Mouse (Mus musculus) frontal cortex, adult (tissue): ENCODE measurements around the gene Nt5c3b.

ENCODE experiments used
- ATAC-seq: cut with Nextera tagmentation; 2 replicates; pipeline ENCODE4 v1.9.2; 2017; ENCODE audit warnings: mild to moderate bottlenecking, moderate library complexity, mixed read lengths; ENCODE audit not compliant: low TSS enrichment

The Nt5c3b gene

GRCm38 (mm10) chr11:100399727-100400538 lies 41.7 kb downstream of the Nt5c3b start:
- no peak for ATAC-seq

GRCm38 (mm10) chr11:100399320-100399719 lies 42.3 kb downstream of the Nt5c3b start:
- no peak for ATAC-seq

GRCm38 (mm10) chr11:100398517-100398916 lies 43.1 kb downstream of the Nt5c3b start:
- ATAC-seq, result no peak

- ATAC-seq, result peak; percentile 93
Measured at GRCm38 (mm10) chr11:100397600-100398389, 43.8 kb downstream of the Nt5c3b start, which contains the start of gene Jup. Jup (minus strand) TSS chr11:100397763.

GRCm38 (mm10) chr11:100396886-100397599 lies 44.6 kb downstream of the Nt5c3b start:
- peak; percentile 6; the same call in 1 of the 2 replicates for ATAC-seq

- peak; percentile 25; the same call in 1 of the 2 replicates for ATAC-seq
Measured at GRCm38 (mm10) chr11:100395861-100396631, 45.6 kb downstream of the Nt5c3b start.

GRCm38 (mm10) chr11:100395200-100395599 lies 46.4 kb downstream of the Nt5c3b start:
- no peak for ATAC-seq

GRCm38 (mm10) chr11:100394353-100395074 lies 47.1 kb downstream of the Nt5c3b start:
- no peak for ATAC-seq

GRCm38 (mm10) chr11:100393733-100394132 lies 47.9 kb downstream of the Nt5c3b start:
- ATAC-seq, result no peak

GRCm38 (mm10) chr11:100392958-100393357 lies 48.6 kb downstream of the Nt5c3b start:
- ATAC-seq, result no peak

GRCm38 (mm10) chr11:100391884-100392345 lies 49.7 kb downstream of the Nt5c3b start:
- no peak for ATAC-seq

GRCm38 (mm10) chr11:100391081-100391883 lies 50.3 kb downstream of the Nt5c3b start:
- no peak for ATAC-seq

- no peak for ATAC-seq
Measured at GRCm38 (mm10) chr11:100389931-100390445, 51.6 kb downstream of the Nt5c3b start.

GRCm38 (mm10) chr11:100388588-100388987 lies 53.0 kb downstream of the Nt5c3b start:
- no peak for ATAC-seq

GRCm38 (mm10) chr11:100387589-100388375 lies 53.8 kb downstream of the Nt5c3b start:
- ATAC-seq, result peak; percentile 71

- no peak for ATAC-seq
Measured at GRCm38 (mm10) chr11:100387111-100387510, 54.5 kb downstream of the Nt5c3b start.

GRCm38 (mm10) chr11:100386586-100386985 lies 55.0 kb downstream of the Nt5c3b start:
- ATAC-seq, result no peak

GRCm38 (mm10) chr11:100385016-100385415 lies 56.6 kb downstream of the Nt5c3b start:
- ATAC-seq, result no peak

GRCm38 (mm10) chr11:100382682-100383081 lies 58.9 kb downstream of the Nt5c3b start:
- ATAC-seq, result no peak
